Mouse (Mus musculus): ENCODE measurements at regions not wholly inside any gene's neighbourhood (a gene's known extent, or its start where the extent isn't known, plus 50 kb on each side); places are given as distances from the start of the nearest gene placed in this dataset.
A peak's percentile ranks its signal among the peaks of the same experiment; 100 is the strongest.
"Not testable (repeated sequence)": the region's sequence is repeated elsewhere in the genome, so short reads cannot be mapped to it uniquely, and the experiment has no call there.

GRCm38 (mm10) chr16:30190351-30190750, 76.9 kb downstream of the Cpn2 start:
- no peak for DNase-seq (ENCODE audit: low spot score in 2 of 2)

- no peak for DNase-seq (ENCODE audit: low spot score in 2 of 2)
These were observed 76.3 kb downstream of the Cpn2 start for GRCm38 (mm10) chr16:30190935-30191514.

- peak in 1 of 2 experiments; percentile 58 for DNase-seq (ENCODE audit: low spot score in 2 of 2)
These were observed 73.7 kb downstream of the Cpn2 start for GRCm38 (mm10) chr16:30193294-30194261.

GRCm38 (mm10) chr16:30194836-30195235, 72.5 kb downstream of the Cpn2 start:
- no peak for DNase-seq (ENCODE audit: low spot score in 2 of 2)

- not testable (repeated sequence) for DNase-seq (ENCODE audit: low spot score in 2 of 2)
These were observed 71.4 kb downstream of the Cpn2 start for GRCm38 (mm10) chr16:30195859-30196258.

- no peak for DNase-seq (ENCODE audit: low spot score in 2 of 2)
These were observed 69.9 kb downstream of the Cpn2 start for GRCm38 (mm10) chr16:30197351-30197750.

- no peak for DNase-seq (ENCODE audit: low spot score in 2 of 2)
These were observed 67.5 kb downstream of the Cpn2 start for GRCm38 (mm10) chr16:30199836-30200235.

- DNase-seq (ENCODE audit: low spot score in 2 of 2), result no peak
These were observed 63.2 kb downstream of the Cpn2 start for GRCm38 (mm10) chr16:30204144-30204543.

- DNase-seq (ENCODE audit: low spot score in 2 of 2), result no peak
These were observed 61.9 kb downstream of the Cpn2 start for GRCm38 (mm10) chr16:30205314-30205815.

GRCm38 (mm10) chr16:30205816-30206356, 61.4 kb downstream of the Cpn2 start:
- no peak for DNase-seq (ENCODE audit: low spot score in 2 of 2)
